Mouse (Mus musculus): ENCODE data around the gene Eme1.

The Eme1 gene

GRCm38 (mm10) chr11:94596311-94596852 is 57.4 kb downstream of the Eme1 start:
- peak; percentile 50 for DNase-seq

Measured in thymus, postnatal 25 days (tissue).